Mouse (Mus musculus) heart, adult 2 months (tissue): ENCODE data around the gene Pradc1.

ENCODE experiments used
- CTCF ChIP-seq: fragments of 200-600 bp; IDR thresholded peaks from 2 replicates; pipeline ENCODE4 v1.8.1; 2022; ENCODE audit warnings: antibody characterized with exemption, mild to moderate bottlenecking, moderate library complexity
- POLR2A ChIP-seq: fragments of 200-500 bp; IDR thresholded peaks from 2 replicates; pipeline ENCODE4 v1.6.1; 2011; ENCODE audit warnings: mild to moderate bottlenecking, low read depth, low read length, control low read depth; ENCODE audit not compliant: insufficient read depth

- no peak for TF ChIP-seq CTCF
- TF ChIP-seq POLR2A: no peak
These were observed 15.1 kb downstream of the Pradc1 start for GRCm38 (mm10) chr6:85436631-85437030.
